Mouse (Mus musculus) mesoderm, embryonic 11.5 days (tissue): ENCODE data around the gene Evx1.

Experiments used
- DNase-seq: peaks from one replicate; pipeline ENCODE4 v3.0.0-alpha.2; 2012; ENCODE audit warnings: low read depth, low spot score

The Evx1 gene

DNA sequence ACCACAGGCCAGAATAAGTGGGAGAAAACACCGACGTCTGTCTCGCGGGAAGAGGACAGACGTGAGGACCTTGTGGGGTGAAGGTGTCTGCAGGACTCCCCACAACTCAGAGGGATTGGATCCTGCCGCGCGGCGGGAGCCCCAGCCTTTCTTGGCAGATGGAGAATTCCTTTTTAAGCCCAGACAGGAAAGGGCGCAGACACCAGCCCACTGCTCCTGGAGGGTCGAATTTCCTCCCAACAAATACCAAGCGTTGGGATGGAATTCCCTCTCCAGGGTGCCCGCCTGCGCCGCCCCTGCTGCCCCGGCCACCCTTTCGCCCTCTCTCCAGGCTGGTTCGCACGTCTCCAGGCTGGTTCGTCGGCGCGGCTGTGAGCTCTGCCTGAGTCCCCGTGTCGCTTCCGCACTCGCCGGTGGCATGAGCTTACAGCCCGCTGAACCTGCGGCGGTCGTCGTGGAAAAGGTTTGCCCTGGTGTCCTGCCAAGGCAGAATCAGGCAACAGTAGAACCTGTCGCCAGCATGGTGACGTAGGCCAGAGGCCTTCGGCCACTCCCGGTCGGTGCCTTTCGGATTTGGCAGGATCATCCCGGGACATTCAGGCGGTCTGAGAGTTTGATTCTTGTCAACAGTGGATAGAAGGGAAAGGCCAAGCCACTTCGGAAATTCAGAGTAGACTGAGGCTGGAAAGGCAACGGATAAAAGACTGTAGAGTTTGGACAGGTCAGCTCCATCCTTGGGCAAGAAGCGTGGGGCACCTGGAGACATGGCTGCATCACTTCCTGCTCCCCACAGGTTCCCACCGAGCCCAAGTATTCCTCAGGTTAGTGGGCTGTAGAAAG lies 22.1 kb upstream of the Evx1 start:
- no peak for DNase-seq

DNA sequence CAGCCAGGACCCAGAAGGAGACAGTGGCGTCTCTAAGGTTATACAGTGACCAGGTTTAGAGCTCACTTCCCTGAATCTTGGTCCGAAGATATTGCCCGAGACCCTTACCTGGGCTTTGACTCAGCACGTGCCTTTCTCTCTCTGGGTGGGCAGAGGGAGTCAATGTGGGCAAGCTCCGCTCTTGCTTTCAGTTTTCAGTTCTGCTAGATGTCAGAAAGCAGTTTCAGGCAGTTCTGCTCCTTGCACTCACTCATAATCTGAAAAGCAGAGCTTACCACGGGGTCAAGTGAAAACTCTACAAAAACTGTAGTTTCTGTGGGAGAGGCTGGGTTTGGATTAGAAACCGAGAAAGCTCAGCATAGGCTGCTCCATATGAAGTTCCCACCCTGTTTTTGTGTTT lies 21.0 kb upstream of the Evx1 start:
- no peak for DNase-seq

DNA sequence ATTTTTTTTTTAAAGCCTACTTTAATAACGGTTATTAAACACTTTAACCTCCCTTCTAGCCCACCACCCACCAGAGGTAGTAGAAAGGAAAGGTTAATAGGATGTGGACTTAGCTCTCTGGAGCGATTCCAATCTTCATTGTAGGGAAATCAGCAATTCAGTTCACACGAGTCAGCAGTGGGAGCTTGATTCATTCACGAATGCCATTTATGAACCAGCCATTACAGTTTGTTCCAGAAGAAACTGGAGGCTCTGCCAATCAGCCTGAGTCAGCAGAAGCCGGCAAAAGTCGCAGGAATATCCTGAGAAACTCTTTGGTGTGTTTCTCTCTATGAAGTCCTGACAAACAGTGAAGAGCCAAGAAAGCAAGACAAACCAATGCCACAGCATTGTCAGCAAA lies 18.7 kb upstream of the Evx1 start:
- no peak for DNase-seq

DNA sequence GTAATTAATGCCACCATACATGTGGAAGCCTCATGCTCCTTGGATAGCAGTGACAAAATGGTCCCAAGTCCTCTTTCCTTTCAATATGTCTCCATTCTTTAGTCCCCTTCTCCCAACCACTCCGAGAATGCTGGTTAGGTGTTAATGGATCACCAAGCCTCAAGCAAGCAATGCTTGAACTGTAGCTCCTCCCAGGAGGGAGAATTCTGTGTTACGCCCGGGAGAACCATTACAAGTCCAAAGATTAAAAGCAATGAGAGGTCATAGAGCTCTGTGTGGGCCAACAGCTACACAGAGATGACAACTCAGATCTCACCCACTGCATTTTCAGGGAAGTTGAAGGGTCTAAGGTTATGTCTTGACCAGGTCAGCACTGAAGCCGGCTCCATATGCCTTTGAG lies 14.8 kb upstream of the Evx1 start:
- no peak for DNase-seq

DNA sequence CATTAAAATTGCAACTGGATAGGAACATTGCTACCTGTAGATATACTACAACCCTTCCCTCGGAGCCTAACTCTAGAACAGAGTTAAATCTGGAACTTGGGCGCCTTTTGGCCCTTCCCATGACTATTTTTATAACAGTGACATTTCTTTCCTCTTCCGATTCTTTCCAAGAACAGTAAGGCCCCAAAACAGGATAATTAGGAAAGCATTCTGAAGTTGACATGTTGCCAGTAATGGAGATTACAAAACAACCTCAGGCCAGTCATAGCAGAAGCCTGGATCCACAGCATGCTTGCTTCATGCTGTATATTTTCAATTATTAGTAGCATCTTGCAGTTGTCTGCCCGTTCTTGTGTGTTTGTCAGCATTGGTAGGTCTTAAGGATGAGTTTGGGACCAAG lies 12.5 kb upstream of the Evx1 start:
- no peak for DNase-seq

DNA sequence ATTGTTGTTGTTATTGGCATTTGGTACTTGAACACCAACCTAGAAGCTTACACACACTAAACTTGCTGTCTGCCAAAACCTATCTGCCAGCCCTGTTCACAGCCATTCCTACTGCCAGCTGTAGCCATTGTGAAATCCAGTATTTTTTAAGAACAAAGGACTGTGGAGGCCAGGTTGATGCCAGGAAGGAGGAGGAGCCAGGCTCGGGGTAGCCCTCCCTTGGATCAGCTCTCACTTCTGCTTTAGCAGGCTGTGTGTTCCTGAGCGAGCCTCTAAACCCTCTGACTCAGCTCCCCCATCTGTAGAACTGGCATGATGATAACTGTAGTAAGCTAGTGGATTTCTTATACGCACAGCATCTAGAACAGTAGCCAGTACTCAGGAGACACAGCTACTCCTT lies 9.9 kb upstream of the Evx1 start:
- DNase-seq, result no peak

DNA sequence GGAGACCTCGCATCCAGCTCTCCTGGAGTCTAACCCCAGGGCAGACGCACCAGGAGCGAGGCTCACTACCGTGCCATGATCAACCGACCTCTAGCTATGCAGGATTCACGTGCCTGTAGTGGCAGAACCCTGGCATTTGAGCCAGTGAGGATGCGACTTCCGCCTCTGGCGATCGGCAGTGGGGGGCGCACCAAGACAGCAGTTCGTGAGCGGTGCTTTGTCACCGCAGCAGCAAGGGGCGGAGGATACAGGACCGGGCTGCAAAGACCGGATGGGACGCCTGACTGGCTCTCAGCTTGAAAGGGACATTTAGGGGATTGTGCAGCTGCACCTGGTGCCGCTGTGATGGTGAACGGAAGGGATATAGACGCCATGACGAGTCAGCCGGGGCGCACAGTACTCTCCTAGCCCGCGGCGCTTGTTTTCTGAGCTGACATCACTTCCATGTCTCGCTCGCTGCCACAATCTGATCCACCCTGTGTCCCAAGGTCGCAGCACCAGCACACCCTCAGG lies 7.4 kb upstream of the Evx1 start:
- DNase-seq, result peak; percentile 77

DNA sequence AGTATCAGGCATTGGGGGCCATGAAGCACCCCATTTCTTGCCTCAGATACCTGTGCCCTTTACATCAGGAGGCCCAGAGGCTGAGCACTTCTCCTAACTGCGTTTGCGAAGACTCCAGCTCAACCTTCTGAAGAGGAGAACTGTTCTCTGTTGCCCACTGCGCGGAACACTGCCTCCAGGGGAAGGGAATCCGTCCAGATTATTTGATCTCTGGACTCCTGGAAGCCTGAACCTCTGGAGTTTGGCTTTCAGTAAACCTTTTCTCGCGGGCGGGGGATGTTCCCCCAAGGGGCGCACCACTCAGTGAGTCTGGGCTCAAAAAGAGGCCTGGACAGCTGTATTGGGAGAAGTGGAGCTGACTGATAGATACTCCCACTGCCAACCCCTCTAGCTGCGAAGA lies 3.5 kb upstream of the Evx1 start:
- no peak for DNase-seq

DNA sequence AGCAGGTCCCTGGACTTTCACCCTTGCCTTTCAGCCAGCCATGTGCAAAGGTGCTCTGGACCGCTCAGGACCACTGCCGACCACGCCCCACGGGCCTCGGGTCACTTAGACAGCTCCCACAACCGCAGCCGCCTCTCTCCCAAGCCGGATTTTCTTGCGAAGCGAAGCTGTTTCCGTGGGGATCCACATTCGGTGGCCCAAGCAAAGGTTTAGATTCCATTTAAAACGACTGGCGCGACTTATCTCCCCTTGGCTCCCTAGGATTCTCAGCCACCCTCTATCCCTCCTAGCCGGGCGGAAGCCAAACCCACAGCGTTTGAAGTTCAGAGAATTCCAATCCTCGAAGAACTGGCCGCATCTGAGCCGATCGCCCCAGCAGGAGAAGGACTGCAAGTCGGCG lies 2.9 kb upstream of the Evx1 start:
- no peak for DNase-seq

DNA sequence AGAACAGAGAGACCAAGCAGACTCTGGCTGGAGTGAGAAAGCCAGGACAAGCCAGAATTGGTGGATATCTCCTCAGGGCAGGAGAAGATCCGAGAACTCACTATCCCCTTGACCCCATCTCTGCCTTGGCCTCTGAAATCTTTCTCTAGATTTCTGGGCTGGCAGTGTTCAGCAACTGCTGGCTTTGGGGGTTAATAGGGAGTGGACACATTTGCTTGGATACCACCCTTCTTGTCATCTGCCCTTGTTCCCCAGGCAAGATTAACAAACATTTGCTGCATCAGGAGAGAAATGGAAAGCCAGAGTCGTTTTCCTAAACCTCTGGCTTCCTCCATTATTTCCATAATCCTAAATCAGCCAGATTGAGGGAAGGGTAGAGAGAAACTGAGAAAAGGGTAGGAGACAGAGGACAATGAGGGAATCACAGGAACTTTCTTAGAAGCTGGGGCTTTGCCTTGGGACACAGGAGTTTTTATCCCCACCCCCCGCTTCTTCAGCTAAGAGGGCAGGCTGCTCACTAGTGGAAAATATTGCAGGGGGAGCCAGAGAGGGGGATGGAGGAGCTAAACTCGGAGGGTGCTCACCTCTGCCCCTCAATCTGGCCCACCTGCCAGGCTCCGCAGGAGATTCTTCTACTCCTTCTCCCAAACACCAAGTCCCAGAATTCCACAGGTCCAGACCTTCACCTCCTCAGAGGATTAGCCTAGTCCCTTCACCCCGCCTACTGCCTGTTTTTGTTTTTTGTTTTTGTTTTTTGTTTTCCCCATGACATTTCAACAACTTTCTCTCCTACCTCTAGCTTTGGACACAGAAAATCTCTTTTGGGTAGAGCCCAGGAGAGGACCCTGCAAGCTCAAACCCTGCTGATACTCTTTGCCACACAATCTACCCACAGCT lies 1.4 kb upstream of the Evx1 start:
- DNase-seq, result no peak

DNA sequence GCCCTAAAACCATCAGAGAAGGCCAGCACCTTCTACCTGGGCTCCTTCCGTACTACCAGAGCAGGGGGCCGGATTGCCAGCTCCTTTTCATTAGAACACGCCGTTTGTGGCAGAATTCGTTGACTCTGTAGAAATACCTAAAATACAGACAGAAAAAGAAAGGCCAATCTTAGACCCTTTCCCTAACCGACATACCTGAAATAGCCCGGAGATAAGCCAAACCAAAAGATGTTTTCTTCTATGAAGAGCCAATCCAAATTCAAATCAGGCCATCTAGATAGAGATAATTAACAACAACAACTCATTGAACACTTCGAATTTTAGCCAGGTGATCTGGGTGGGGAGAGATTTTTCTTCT lies 761 bp upstream of the Evx1 start:
- DNase-seq, result no peak

DNA sequence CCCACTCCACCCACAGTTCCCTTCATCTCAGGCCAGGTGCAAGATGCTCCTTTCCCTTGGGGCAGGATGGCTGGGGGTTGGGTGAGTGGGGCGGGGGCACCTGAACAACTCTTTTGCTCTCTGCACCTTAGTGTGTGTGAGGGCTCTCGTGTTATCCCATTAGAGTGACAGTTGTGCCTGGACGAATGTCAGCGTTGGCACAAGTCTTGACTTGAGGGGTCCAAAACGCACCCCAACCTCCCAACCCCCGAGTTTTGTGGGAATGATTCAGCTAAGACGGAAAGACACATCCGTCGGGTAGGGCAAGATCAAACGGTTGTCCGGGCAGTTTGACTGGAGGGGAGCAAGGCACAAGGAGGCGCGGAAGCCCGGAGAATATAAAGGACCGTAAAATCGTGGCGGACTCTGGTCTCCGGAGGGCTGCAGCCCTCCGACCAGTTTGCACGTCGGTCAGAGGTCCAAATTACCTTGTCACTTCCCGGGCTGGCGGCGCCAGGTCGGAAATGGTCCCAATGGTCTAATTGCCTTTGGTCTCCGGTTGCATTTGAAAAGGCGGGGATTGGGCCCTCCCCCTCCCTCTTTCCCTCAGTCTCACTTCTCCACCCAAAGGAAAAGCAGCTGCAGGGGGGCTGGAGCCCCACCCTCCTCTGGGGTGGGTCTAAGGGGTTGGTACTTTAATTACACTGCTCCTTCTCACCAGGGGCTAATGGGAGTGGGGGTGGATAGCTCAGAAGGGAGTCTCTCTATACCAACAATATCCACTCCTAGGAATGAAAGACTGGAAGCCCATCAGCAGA lies 1.2 kb downstream of the Evx1 start:
- DNase-seq, result no peak

DNA sequence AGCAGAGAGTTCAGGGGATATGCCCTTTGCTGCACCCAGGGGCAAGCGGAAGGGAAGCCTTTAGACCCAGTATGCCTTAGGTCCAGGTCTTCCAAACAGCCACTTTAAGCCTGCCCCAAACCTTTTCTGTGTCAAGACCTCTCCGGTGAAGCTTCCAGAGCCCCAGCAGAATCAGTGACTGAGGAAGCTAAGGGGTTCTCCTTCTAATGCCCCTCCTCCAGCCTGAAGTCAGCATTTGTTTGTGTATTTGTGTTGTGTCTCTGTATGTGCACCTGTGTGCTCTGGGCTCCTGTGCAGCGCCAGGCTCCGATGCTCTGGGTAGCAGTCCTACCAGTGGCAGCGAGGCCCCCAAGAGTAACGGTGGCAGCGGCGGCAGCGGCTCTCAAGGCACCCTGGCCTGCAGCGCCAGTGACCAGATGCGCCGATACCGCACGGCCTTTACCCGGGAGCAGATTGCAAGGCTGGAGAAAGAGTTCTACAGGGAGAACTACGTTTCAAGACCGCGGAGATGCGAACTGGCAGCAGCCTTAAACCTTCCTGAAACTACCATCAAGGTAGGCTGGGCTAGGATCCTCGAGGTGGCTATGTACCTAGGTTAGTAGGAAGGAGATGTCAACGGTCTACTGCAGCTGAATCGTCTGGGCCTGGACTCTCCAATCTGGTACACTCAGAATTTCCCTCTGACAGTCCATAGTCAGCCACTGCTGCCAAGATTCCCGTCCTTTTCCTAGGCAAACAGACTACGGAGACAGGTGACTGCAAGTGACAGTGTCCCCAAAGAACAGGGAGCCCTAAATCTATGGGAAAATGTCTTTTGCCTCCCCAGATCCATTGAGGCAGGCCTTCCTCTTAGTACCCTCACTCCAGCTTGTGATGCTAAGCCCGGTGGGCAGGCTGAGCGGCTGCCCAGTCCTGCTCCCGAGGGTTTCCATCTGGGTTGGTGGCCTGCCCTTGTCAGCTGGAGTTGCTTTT lies 2.4 kb downstream of the Evx1 start:
- DNase-seq, result no peak

DNA sequence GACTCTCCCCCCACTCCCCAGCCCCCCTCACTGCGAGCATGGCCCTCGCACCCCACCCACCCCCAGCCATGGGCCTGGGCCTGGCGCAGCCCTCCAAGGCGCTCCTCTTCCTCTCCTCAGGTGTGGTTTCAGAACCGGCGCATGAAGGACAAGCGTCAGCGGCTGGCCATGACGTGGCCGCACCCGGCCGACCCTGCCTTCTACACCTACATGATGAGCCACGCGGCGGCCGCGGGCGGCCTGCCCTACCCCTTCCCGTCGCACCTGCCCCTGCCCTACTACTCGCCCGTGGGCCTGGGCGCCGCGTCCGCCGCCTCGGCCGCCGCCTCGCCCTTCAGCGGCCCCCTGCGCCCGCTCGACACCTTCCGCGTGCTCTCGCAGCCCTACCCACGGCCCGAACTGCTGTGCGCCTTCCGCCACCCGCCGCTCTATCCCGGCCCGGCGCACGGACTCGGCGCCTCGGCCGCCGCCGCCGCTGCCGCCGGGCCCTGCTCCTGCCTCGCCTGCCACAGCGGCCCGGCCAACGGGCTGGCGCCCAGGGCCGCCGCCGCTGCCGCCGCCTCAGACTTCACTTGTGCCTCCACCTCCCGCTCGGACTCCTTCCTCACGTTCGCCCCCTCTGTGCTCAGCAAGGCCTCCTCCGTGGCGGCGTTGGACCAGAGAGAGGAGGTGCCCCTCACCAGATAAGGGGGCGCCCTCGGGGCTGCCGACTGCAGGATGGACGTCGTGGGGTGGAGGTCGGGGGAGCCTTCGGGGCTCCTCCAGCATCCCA lies 3.3 kb downstream of the Evx1 start:
- no peak for DNase-seq

DNA sequence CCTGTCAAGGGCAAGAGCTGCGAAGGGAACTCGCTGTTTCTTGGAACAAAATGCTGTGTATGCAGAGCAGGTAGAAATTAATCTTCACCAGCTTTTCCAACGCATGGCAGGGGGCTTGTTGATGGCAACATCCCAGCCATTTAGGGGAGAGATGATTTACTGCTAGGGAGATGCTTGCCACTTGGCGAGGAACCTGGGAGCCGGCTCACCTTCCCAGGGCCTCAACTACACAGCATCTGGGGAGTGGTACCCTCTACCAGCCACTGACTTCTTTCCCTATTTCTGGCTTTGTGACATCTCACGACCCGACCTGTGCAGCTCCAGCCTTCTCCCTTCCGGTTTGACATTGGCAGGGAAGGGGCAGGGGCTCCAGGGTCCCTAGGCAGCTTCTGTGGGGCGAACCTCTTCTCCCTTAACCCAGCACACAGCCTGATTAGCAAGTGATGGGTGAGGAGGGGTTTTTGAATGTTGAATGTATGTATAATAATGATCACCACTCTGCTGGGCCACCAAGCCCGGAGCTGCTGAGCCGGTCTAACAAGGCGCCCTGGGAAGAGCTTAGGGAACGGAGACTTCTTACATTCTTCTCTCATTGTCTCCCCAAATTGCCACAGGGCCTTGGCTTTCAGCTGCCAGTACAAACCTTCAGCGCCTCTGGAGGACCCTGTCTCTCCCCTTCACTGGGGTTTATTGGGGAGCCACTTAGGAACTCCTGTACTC lies 4.3 kb downstream of the Evx1 start:
- DNase-seq, result no peak

DNA sequence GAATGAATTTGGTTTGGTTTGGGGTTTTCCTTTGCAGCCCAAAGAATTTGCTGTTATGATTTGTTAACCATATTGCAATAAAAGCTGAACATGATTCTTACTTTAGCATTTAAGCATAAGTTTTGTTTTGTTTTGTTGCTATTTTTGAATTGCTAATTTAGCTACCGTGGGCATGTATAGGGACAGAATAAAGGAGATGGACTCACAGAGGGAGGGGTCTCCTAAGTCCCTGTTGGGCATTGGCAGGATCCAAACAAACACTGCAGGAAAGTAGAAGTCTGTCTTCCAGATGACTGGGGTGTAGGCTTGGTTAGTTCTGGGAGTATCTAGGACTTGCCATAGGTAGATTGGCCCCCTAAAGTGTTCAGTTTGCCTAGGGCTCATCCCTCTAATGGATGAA lies 5.0 kb downstream of the Evx1 start:
- DNase-seq, result no peak

DNA sequence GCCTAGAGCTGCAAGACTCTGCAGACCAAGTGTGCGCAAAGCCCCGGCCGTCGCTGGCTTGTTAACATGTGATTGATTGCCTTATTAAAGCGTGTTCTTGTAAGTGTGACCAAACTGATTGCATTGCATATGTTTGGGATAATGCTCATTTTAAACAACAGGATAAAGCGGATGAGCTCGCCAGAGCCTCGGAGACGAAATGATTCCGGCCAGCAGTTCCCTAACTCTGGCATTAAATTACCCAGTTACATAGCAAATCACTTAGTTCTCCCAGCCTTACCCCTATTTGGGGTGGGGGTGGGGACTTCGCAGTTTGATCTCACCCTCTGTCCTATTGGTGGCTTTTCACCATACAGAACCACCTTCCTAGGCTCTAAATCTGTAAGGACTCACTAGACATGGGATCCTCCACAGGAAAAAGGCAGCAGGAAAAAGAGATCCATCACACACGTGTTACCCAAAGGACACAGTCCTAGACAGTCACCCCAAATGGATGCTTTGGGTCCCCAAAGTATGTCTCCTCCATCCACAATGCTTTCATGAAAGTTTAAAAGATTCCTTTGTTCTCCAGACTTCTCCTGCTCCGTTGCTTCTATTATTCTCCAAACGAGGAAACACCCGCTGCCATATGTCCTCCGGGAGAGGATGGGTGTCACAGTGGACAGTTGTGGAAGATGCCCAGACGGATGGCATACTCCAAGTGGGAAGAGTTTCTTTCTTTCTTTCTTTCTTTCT lies 6.8 kb downstream of the Evx1 start:
- DNase-seq, result no peak

DNA sequence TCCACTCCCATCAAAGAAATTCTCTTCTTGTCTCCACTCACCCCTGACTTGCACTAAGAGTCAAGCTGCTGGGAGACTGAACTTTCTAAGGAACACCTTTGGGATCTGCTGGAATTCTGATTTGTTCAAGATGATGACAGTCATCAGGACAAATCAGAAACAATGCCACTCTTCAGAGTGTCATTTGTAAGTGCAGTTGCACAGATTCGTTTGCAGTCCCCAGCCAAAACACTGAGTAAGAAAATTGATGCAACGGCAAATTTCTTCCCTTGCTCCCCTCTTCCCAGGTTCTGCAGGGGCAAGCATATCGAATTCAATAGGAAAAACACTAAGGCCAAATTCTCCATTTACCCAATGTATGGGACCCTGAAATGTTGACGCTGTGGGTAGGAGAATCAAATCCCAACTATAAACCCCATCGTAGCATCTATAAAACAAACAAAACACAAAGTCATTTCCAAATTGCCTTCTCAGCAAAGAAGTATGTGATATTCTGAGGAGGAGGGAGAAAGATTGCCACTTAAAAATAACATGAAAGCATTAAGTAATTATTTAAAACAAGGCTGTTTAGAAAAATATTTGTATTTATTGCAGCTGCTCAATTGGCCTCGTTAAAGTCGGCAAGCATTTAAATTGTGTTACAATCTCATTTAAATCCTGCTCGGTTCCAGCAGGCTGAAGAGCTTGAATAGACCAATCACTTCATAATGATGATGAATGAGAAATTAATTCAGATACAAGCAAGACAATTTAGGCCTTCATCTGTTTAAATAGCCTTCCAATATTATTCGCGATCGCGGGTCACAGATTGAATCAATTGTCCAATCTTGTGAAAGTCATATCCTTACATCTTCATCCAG lies 7.9 kb downstream of the Evx1 start:
- DNase-seq, result no peak
